Mouse (Mus musculus) MEL (cell line): ENCODE measurements around the gene Cntnap1. TPM values are rescaled to one million over a fixed set of nuclear protein-coding genes. Genes with fewer than 3 reads are reported as not detected.

Experiments used
- DNase-seq: peaks from one replicate; pipeline ENCODE4 v3.0.0; 2011; ENCODE audit warnings: low read depth, low spot score
- H3K27ac ChIP-seq: 2 replicates; pipeline ENCODE4 v1.5.1; 2012; ENCODE audit warnings: low read depth, mild to moderate bottlenecking, control low read depth, low read length, moderate library complexity; ENCODE audit not compliant: control insufficient read depth
- H3K27me3 ChIP-seq, 2 experiments: fragments of 150-350 bp in 1 of 2; sonication (generic) in 1 of 2; 2 replicates each; pipeline ENCODE4 v1.6.1; 2012; ENCODE audit warnings: low read length in 2 of 2, mild to moderate bottlenecking in 2 of 2, improper control_type of control experiment in 1 of 2, moderate library complexity in 1 of 2; ENCODE audit not compliant: insufficient read depth in 2 of 2, control insufficient read depth in 1 of 2
- H3K36me3 ChIP-seq, 2 experiments: 2 replicates each; pipeline ENCODE4 v1.6.1; 2012 to 2014; ENCODE audit warnings: low read length in 2 of 2, improper control_type of control experiment in 1 of 2, inconsistent platforms in 1 of 2, mild to moderate bottlenecking in 1 of 2; ENCODE audit not compliant: insufficient read depth in 2 of 2, control insufficient read depth in 1 of 2
- H3K4me1 ChIP-seq, 2 experiments: fragments of 150-350 bp in 1 of 2; sonication (generic) in 1 of 2; 2 replicates each; pipeline ENCODE4 v1.6.1; 2012; ENCODE audit warnings: low read length in 2 of 2, improper control_type of control experiment in 1 of 2, mild to moderate bottlenecking in 1 of 2; ENCODE audit not compliant: insufficient read depth in 2 of 2, control insufficient read depth in 1 of 2
- H3K4me3 ChIP-seq, 2 experiments: fragments of 150-350 bp in 1 of 2; sonication (generic) in 1 of 2; 2 replicates each; pipeline ENCODE4 v1.5.1; 2012; ENCODE audit warnings: low read depth in 2 of 2, low read length in 2 of 2, mild to moderate bottlenecking in 2 of 2, moderate library complexity in 2 of 2, control low read depth in 1 of 2, improper control_type of control experiment in 1 of 2; ENCODE audit not compliant: control insufficient read depth in 1 of 2, insufficient read depth in 1 of 2
- H3K79me2 ChIP-seq: 2 replicates; pipeline ENCODE4 v1.6.1; 2012; ENCODE audit warnings: mild to moderate bottlenecking, low read length, moderate library complexity; ENCODE audit not compliant: control insufficient read depth, poor library complexity, insufficient read depth
- H3K9ac ChIP-seq: 2 replicates; pipeline ENCODE4 v1.6.1; 2012; ENCODE audit warnings: low read depth, mild to moderate bottlenecking, control low read depth, low read length, moderate library complexity; ENCODE audit not compliant: control insufficient read depth, poor library complexity, severe bottlenecking
- H3K9me3 ChIP-seq: fragments of 150-350 bp; sonication (generic); replicated peaks from 2 replicates; pipeline ENCODE4 v1.6.1; 2012; ENCODE audit warnings: mild to moderate bottlenecking, low read length, improper control_type of control experiment, moderate library complexity; ENCODE audit not compliant: insufficient read depth
- CHD1 ChIP-seq: IDR thresholded peaks from 2 replicates; pipeline ENCODE4 v1.6.1; 2012; ENCODE audit warnings: low read depth, mild to moderate bottlenecking, inconsistent platforms, low read length, improper control_type of control experiment
- CHD2 ChIP-seq: IDR thresholded peaks from 2 replicates; pipeline ENCODE4 v1.6.1; 2011; ENCODE audit warnings: low read length, improper control_type of control experiment
- CTCF ChIP-seq, 3 experiments: IDR thresholded peaks in 2 of 3; conservative IDR thresholded peaks in 1 of 3; 2 replicates each; pipeline ENCODE4 v1.5.1; 2011 to 2012; ENCODE audit warnings: low read length in 3 of 3, low read depth in 2 of 3, mild to moderate bottlenecking in 2 of 3, improper control_type of control experiment in 1 of 3, inconsistent platforms in 1 of 3, mixed read lengths in 1 of 3, moderate library complexity in 1 of 3; ENCODE audit not compliant: control insufficient read depth in 1 of 3, insufficient read depth in 1 of 3, poor library complexity in 1 of 3, severe bottlenecking in 1 of 3
- EP300 ChIP-seq, 2 experiments: IDR thresholded peaks; 2 replicates each; pipeline ENCODE4 v1.6.1; 2011; ENCODE audit warnings: improper control_type of control experiment in 2 of 2, low read length in 2 of 2, low read depth in 1 of 2, mild to moderate bottlenecking in 1 of 2
- ETS1 ChIP-seq: IDR thresholded peaks from 2 replicates; pipeline ENCODE4 v1.6.1; 2012; ENCODE audit warnings: low read depth, mild to moderate bottlenecking, inconsistent platforms, low read length, improper control_type of control experiment, moderate library complexity
- GATA1 ChIP-seq: IDR thresholded peaks from 2 replicates; pipeline ENCODE4 v1.6.1; 2011; ENCODE audit warnings: low read depth, low read length, improper control_type of control experiment
- HCFC1 ChIP-seq: IDR thresholded peaks from 2 replicates; pipeline ENCODE4 v1.6.1; 2012; ENCODE audit warnings: low read depth, mild to moderate bottlenecking, inconsistent platforms, low read length, improper control_type of control experiment, moderate library complexity
- JUND ChIP-seq: IDR thresholded peaks from 2 replicates; pipeline ENCODE4 v1.6.1; 2011; ENCODE audit warnings: low read depth, mild to moderate bottlenecking, improper control_type of control experiment, low read length
- MAFK ChIP-seq: IDR thresholded peaks from 2 replicates; pipeline ENCODE4 v1.6.1; 2011; ENCODE audit warnings: low read depth, mild to moderate bottlenecking, low read length, improper control_type of control experiment, borderline replicate concordance
- MAX ChIP-seq: IDR thresholded peaks from 2 replicates; pipeline ENCODE4 v1.6.1; 2011; ENCODE audit warnings: low read length, improper control_type of control experiment
- MAZ ChIP-seq: IDR thresholded peaks from 2 replicates; pipeline ENCODE4 v1.6.1; 2012; ENCODE audit warnings: low read depth, mild to moderate bottlenecking, inconsistent platforms, low read length, improper control_type of control experiment
- MEF2A ChIP-seq: IDR thresholded peaks from 2 replicates; pipeline ENCODE4 v1.6.1; 2014; ENCODE audit warnings: low read depth, mild to moderate bottlenecking, inconsistent platforms, low read length, improper control_type of control experiment; ENCODE audit not compliant: poor library complexity, insufficient replicate concordance, severe bottlenecking; ENCODE audit errors: extremely low read depth
- MXI1 ChIP-seq: IDR thresholded peaks from 2 replicates; pipeline ENCODE4 v1.6.1; 2011; ENCODE audit warnings: mild to moderate bottlenecking, low read depth, low read length, improper control_type of control experiment
- MYB ChIP-seq: IDR thresholded peaks from 2 replicates; pipeline ENCODE4 v1.6.1; 2011; ENCODE audit warnings: mild to moderate bottlenecking, low read depth, low read length, improper control_type of control experiment
- NELFE ChIP-seq: IDR thresholded peaks from 2 replicates; pipeline ENCODE4 v1.6.1; 2011; ENCODE audit warnings: low read depth, low read length, improper control_type of control experiment
- NRF1 ChIP-seq: IDR thresholded peaks from 2 replicates; pipeline ENCODE4 v1.6.1; 2014; ENCODE audit warnings: low read depth, mild to moderate bottlenecking, inconsistent platforms, low read length, improper control_type of control experiment, moderate library complexity; ENCODE audit not compliant: poor library complexity, insufficient read depth, severe bottlenecking
- POLR2A ChIP-seq, 2 experiments: IDR thresholded peaks; 2 replicates each; pipeline ENCODE4 v1.6.1; 2011 to 2012; ENCODE audit warnings: low read length in 2 of 2, mild to moderate bottlenecking in 2 of 2, control low read depth in 1 of 2, improper control_type of control experiment in 1 of 2, low read depth in 1 of 2, moderate library complexity in 1 of 2; ENCODE audit not compliant: control insufficient read depth in 1 of 2, insufficient read depth in 1 of 2, poor library complexity in 1 of 2
- RAD21 ChIP-seq: IDR thresholded peaks from 2 replicates; pipeline ENCODE4 v1.6.1; 2011; ENCODE audit warnings: mild to moderate bottlenecking, low read depth, low read length, improper control_type of control experiment
- RCOR1 ChIP-seq: IDR thresholded peaks from 2 replicates; pipeline ENCODE4 v1.6.1; 2012; ENCODE audit warnings: low read depth, mild to moderate bottlenecking, inconsistent platforms, low read length, improper control_type of control experiment
- TAL1 ChIP-seq: IDR thresholded peaks from 2 replicates; pipeline ENCODE4 v1.6.1; 2012; ENCODE audit warnings: mild to moderate bottlenecking, inconsistent platforms, low read length, moderate library complexity, mixed read lengths
- TCF12 ChIP-seq: IDR thresholded peaks from 2 replicates; pipeline ENCODE4 v1.6.1; 2014; ENCODE audit warnings: low read depth, mild to moderate bottlenecking, inconsistent platforms, low read length, improper control_type of control experiment, moderate library complexity
- USF1 ChIP-seq: IDR thresholded peaks from 2 replicates; pipeline ENCODE4 v1.6.1; 2014; ENCODE audit warnings: low read depth, mild to moderate bottlenecking, inconsistent platforms, low read length, improper control_type of control experiment, moderate library complexity
- ZKSCAN1 ChIP-seq: IDR thresholded peaks from 2 replicates; pipeline ENCODE4 v1.6.1; 2012; ENCODE audit warnings: low read depth, mild to moderate bottlenecking, inconsistent platforms, low read length, improper control_type of control experiment, moderate library complexity
- ZMIZ1 ChIP-seq: IDR thresholded peaks from 2 replicates; pipeline ENCODE4 v1.6.1; 2012; ENCODE audit warnings: low read depth, mild to moderate bottlenecking, inconsistent platforms, low read length, improper control_type of control experiment, moderate library complexity
- polyA plus RNA-seq, 2 experiments: library from polyadenylated mRNA; stranded (reverse) in 1 of 2; unstranded in 1 of 2; fragments of >175 nt in 1 of 2; fragments of >200 nt in 1 of 2; gene quantifications; 2 replicates each; pipeline versions ENCODE4 v1.2.1 to v1.2.4; 2012; ENCODE audit warnings: low replicate concordance in 2 of 2, low read depth in 1 of 2; ENCODE audit not compliant: insufficient read length in 2 of 2, insufficient read depth in 1 of 2, missing spikeins in 1 of 2
- total RNA-seq: library from RNA; depleted of rRNA; stranded (reverse); fragments of 300-350 nt; gene quantifications from 2 replicates; pipeline ENCODE4 v1.2.3, GENCODE M21; 2012

Cntnap1 gene
- total and polyA plus RNA-seq, 3 experiments = 0.01 TPM; not detected in 2

DNA sequence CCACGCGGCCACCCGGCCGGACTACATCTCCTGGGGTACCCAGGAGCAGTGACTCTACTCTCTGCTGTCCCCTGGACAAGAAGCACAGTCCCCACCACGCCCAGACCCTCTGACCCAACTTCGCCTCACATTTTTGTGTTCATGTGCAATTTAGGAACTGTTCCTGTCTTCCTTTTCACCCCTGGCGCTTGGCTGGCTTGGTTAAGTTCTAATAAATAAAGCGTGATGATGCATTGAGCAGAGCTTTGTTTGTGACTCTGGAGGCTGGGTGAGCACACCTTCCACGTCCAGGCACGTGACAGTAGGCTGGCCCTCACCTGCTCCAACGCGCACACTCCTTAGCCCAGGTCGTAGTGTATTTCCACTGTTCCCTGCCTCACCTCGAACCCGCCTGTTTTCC lies 8.8 kb upstream of the Cntnap1 start:
- Histone ChIP-seq H3K4me3 (no peak overlapping the region), H3K9me3 (no peaks in the 10 kb centered on the region), H3K79me2 (no peaks in the 10 kb centered on the region), H3K36me3 (no peaks in the 10 kb centered on the region), H3K9ac (no peak overlapping the region), H3K27me3 (peaks cover 1 to 3% of the 10 kb centered on the region in 2 experiments; a peak in 1 of 4 replicates), H3K4me1 (no peaks in the 10 kb centered on the region), H3K27ac (no peak overlapping the region)
- TF ChIP-seq HCFC1 = no peak
- TF ChIP-seq EP300 (IDR thresholded peaks at IDR 0.05; ENCODE audit: low read depth in 1 of 2, low read length in 2 of 2) = no peak
- TF ChIP-seq MAFK = no peak
- no peak for TF ChIP-seq NELFE
- no peak for TF ChIP-seq CTCF (IDR thresholded peaks at IDR 0.05 in 2 of 3, conservative IDR thresholded peaks at IDR 0.05 in 1 of 3; ENCODE audit: control insufficient read depth in 1 of 3, insufficient read depth in 1 of 3, low read depth in 2 of 3, low read length in 3 of 3, poor library complexity in 1 of 3, severe bottlenecking in 1 of 3)
- no peak for DNase-seq

DNA sequence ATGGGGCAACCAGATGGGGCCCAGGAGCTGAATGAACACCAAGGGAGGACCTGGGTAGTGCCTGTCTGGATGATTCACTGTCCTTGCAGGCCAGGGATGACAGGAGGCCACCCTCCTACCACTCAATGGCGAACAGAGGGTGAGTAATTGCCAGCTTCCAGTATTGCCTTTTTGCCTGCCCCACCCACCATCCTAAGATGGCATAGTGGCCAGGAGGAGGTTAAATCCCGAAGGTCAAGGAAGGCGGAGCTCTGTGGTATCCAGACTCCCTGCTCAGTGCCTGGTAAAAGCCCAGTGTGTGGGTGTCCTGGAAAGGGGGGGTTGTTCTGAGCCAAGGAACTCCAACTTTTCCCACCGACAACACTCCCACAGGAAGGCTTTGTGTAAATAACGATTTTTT lies 8.0 kb upstream of the Cntnap1 start:
- TF ChIP-seq ZKSCAN1 (no peak), ZMIZ1 (no peak), EP300 (IDR thresholded peaks at IDR 0.05; ENCODE audit: low read depth in 1 of 2, low read length in 2 of 2) (no peak), MXI1 (no peak)
- H3K27ac ChIP-seq = no peak overlapping the region
- H3K9ac ChIP-seq = no peak overlapping the region
- H3K4me1 ChIP-seq = no peaks in the 10 kb centered on the region
- no peaks in the 10 kb centered on the region for H3K36me3 ChIP-seq
- peaks cover 1 to 3% of the 10 kb centered on the region in 2 experiments; a peak in 1 of 4 replicates for H3K27me3 ChIP-seq
- no peak for DNase-seq
- H3K79me2 ChIP-seq = no peaks in the 10 kb centered on the region
- no peak overlapping the region for H3K4me3 ChIP-seq
- no peaks in the 10 kb centered on the region for H3K9me3 ChIP-seq

DNA sequence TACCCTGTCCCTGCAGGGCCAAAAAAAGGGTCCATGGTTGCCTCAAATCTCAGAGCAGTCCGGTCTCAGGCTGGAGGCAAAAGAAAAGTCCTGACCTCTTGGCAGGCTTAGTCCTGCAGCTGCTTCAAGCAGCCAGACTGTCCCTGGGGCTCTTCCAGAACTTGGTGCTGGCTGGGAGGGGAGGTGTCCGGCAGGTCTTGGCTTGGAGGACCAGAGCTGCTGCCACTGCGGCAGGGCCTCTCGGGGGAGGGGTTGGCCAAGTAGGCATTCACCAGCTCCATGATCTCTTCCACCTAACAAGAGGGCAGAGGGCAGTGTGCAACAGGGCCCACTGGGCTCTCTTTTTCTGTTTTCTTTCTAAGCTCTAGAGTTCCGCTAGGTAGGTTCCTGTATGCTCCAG lies 7.6 kb upstream of the Cntnap1 start:
- Histone ChIP-seq H3K36me3 (no peaks in the 10 kb centered on the region), H3K4me3 (no peak overlapping the region), H3K9me3 (no peaks in the 10 kb centered on the region), H3K27ac (no peak overlapping the region), H3K27me3 (peaks cover 1% of the 10 kb centered on the region in 2 experiments; a peak in 1 of 4 replicates), H3K9ac (no peak overlapping the region), H3K79me2 (no peaks in the 10 kb centered on the region), H3K4me1 (no peaks in the 10 kb centered on the region)
- no peak for DNase-seq
- TF ChIP-seq CHD1 (no peak), CHD2 (no peak), USF1 (no peak), MAX (no peak), MXI1 (no peak), POLR2A (IDR thresholded peaks at IDR 0.05; ENCODE audit: control insufficient read depth in 1 of 2, insufficient read depth in 1 of 2, low read depth in 1 of 2, low read length in 2 of 2, poor library complexity in 1 of 2) (no peak), RAD21 (no peak), JUND (no peak), MAZ (no peak), NRF1 (no peak), TAL1 (no peak), ETS1 (no peak), EP300 (IDR thresholded peaks at IDR 0.05; ENCODE audit: low read depth in 1 of 2, low read length in 2 of 2) (no peak), MEF2A (no peak), GATA1 (no peak), MAFK (no peak), NELFE (no peak), MYB (no peak), RCOR1 (no peak), TCF12 (no peak)
